Mouse (Mus musculus) Muller cell, postnatal 12 days (primary cell): Measurements from ENCODE around the gene Sars2.
"Not testable (repeated sequence)": the region's sequence is repeated elsewhere in the genome, so short reads cannot be mapped to it uniquely, and the experiment has no call there.

ENCODE experiments used
- DNase-seq: peaks from one replicate; pipeline ENCODE4 v3.0.0-alpha.2; 2015; ENCODE audit errors: inconsistent ontology term

Gene Sars2

GRCm38 (mm10) chr7:28741709-28742438 is at the start of gene Sars2, which contains the start of gene Mrps12:
Sars2 (plus strand) TSS chr7:28741992.
Mrps12 (minus strand) TSS chr7:28741820.
- DNase-seq: peak; percentile 99

- DNase-seq: peak; percentile 66
Observed at GRCm38 (mm10) chr7:28692545-28693320, 49.1 kb upstream of the Sars2 start, which contains the start of gene Fbxo27. Fbxo27 (plus strand) TSS chr7:28692849.

- DNase-seq: peak; percentile 88
Observed at GRCm38 (mm10) chr7:28693321-28693966, 48.3 kb upstream of the Sars2 start.

GRCm38 (mm10) chr7:28694423-28694822 is 47.4 kb upstream of the Sars2 start:
- peak; percentile 15 for DNase-seq

GRCm38 (mm10) chr7:28694966-28695511 is 46.8 kb upstream of the Sars2 start:
- no peak for DNase-seq

- no peak for DNase-seq
Observed at GRCm38 (mm10) chr7:28697277-28697676, 44.5 kb upstream of the Sars2 start.

GRCm38 (mm10) chr7:28700269-28700668 is 41.5 kb upstream of the Sars2 start:
- no peak for DNase-seq

GRCm38 (mm10) chr7:28701306-28701705 is 40.5 kb upstream of the Sars2 start:
- not testable (repeated sequence) for DNase-seq

- DNase-seq: no peak
Observed at GRCm38 (mm10) chr7:28702601-28703143, 39.1 kb upstream of the Sars2 start.

- no peak for DNase-seq
Observed at GRCm38 (mm10) chr7:28709454-28709853, 32.3 kb upstream of the Sars2 start.

GRCm38 (mm10) chr7:28710962-28711361 is 30.8 kb upstream of the Sars2 start:
- DNase-seq: no peak

- DNase-seq: no peak
Observed at GRCm38 (mm10) chr7:28714667-28715066, 27.1 kb upstream of the Sars2 start.

GRCm38 (mm10) chr7:28715598-28715997 is 26.2 kb upstream of the Sars2 start:
- no peak for DNase-seq

GRCm38 (mm10) chr7:28716590-28717281 is 25.1 kb upstream of the Sars2 start, which contains the start of gene Fbxo17:
Fbxo17 (plus strand) TSS chr7:28716804.
- peak; percentile 93 for DNase-seq

GRCm38 (mm10) chr7:28717726-28718125 is 24.1 kb upstream of the Sars2 start:
- no peak for DNase-seq

- DNase-seq: no peak
Observed at GRCm38 (mm10) chr7:28719159-28719558, 22.6 kb upstream of the Sars2 start.

GRCm38 (mm10) chr7:28719650-28720049 is 22.1 kb upstream of the Sars2 start:
- DNase-seq: no peak

- no peak for DNase-seq
Observed at GRCm38 (mm10) chr7:28720753-28721537, 20.8 kb upstream of the Sars2 start.

- no peak for DNase-seq
Observed at GRCm38 (mm10) chr7:28722079-28722478, 19.7 kb upstream of the Sars2 start.

GRCm38 (mm10) chr7:28724613-28725012 is 17.2 kb upstream of the Sars2 start:
- no peak for DNase-seq
